Mouse (Mus musculus) left cerebral cortex, postnatal 25 days (tissue): ENCODE measurements around the gene Carhsp1. TPM values are rescaled to one million over a fixed set of nuclear protein-coding genes. Genes with fewer than 3 reads are reported as not detected.

ENCODE experiments used
- DNase-seq, 2 experiments: peaks; one replicate each; pipeline ENCODE4 v3.0.0; 2022; ENCODE audit warnings: low spot score in 2 of 2, mixed read lengths in 1 of 2
- intact Hi-C: fragments of 180-260 bp; cut with DNase I; formaldehyde crosslinking; loops from one replicate; pipeline ENCODE4 v1.15.1; 2025
- total RNA-seq, 2 experiments: library from RNA; stranded (reverse); gene quantifications; 2 replicates each; pipeline ENCODE4 v1.2.3; 2021

Carhsp1 gene
- total RNA-seq = 10 to 100 TPM; 13.2 to 19.4 TPM

DNA sequence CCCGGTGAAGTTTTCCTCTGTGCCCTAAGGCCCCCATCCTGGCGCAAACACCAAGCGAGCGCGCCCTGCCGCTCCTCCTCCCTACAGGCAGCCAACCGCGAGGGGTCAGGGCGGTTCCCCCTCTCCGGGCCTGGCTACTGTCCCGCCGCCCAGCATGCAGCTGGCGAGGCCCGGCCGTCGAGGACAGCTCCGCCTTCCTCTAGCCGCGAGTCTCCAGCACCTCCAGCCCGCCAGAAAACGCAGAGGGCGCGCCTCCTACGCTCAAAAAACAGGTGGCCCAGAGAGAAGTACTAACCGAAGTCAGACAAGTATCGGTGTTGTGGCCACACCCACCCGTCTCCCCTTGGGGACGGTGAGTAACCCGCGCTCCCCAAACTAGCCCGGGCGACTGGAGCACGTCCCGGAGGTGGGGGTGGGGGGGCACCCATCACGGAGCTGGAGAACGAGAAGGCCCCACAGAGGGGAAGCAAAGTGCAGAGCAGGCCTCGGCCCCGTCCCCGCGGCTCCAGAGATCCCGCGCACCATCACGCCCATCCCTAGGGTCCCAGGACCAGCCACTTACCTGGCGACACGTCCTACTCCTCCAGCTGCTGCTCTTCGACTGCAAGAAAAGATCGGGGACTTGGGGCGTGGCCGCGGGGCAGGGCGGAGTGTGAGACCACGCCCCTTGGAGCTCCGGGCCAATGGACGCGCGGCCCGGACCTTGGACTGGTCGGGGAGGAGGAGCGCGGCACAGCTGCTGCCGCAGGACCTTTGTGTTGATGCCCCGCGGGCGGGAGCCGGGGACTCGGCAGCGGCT lies at the start of gene Carhsp1:
Gene Carhsp1, minus strand, starts transcription at position 605 of the 799 bp plus-strand sequence.
- intact Hi-C loops = loop anchor here (1.0 kb wide), 1 partner anchor 177 kb away; no protein-coding TSS in a partner anchor
- DNase-seq = peak; percentile 77 to 83

GRCm38 (mm10) chr16:8720447-8720846 lies 48.5 kb upstream of the Carhsp1 start:
- DNase-seq = no peak
- intact Hi-C loops = no loop called here

DNA sequence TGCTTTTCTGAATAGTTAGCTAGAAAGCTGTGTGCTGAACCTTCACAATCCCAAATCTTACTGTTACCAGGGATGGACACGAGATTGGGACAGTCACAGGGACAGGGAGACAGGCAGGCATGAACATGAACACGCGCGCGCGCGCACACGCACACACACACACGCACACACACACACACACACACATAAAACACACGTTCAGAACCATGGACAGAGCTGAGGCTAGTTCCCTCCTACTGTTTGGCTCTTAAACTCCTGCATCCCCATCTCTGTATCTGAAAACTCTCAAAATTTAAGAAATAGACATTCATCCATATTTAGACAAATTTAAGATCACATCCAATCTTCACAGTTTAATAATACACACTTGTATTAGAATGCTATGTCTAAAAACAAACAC lies 45.8 kb upstream of the Carhsp1 start:
- intact Hi-C loops = no loop called here
- no peak for DNase-seq

DNA sequence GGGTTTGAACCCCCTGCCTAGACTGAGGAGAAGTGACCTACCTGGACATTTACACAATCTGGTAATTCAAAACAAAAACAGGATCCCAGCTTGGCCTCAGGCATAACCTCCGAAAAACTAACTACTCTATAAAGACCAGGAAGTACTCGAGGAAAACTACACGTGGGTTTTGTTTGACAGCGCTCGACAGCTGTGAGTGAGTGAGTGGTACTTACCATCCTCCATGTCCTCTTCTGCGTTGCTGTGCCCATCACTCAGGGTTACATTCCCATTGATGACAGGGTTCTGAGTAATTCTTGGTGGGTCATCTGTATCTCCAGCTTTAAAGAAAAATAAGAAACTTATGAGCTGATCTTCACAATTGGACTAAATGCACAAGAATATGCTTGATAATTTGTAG lies 44.3 kb upstream of the Carhsp1 start:
- intact Hi-C loops = no loop called here
- DNase-seq = no peak

DNA sequence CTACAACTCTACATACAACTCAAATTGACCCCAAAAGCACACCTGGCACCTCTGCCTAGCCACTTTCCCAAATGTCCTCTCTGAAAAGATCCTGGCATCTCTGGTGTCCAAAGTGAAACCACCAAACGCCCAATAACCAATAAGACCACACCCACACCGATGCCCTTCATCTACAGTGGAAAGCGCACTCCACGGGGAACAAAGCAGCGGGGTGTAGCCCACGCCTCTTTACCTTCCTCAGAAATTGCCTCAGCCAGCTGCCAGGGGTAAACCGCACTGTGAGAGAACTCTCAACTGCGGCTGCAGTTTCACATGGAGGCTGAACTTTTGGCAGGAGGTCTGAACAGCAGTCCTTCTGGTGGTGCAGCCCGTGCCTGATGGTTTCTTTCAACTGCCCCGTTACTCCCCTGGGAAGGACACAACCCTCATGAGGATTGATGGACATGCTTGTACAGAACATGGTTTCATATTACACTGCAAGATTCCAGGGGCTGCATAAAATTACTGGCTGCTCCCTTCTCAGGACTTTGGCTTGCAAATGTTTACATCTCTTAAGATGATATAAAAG lies 43.6 kb upstream of the Carhsp1 start:
- intact Hi-C loops = no loop called here
- DNase-seq = no peak

- intact Hi-C loops = no loop called here
These were observed 42.9 kb upstream of the Carhsp1 start for GRCm38 (mm10) chr16:8714851-8715250.

DNA sequence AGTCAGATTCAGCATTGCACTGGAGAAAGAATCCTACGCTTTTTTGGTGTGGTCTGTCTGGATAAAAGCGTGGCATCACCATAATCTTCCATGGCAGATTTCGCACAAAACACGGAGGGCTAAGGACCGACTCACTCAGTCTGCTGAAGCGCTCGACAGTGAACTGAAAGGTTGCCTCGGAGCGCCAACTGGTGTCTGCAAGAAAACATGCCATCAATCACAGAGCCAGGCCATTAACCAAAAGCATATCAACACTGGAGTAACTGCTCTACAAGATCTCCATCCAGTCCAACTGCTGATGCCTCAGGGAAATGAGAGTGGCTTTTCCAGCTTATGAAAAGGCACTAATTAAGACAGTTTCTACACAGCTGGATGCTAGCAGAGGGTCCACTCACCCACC lies 40.0 kb upstream of the Carhsp1 start:
- DNase-seq = no peak
- intact Hi-C loops = loop anchor here (2.0 kb wide), 1 partner anchor 57 kb away; no protein-coding TSS in a partner anchor

More at GRCm38 (mm10) chr16:8714851-8715250, 42.9 kb upstream of the Carhsp1 start:
- no peak for DNase-seq

- no peak for DNase-seq
- intact Hi-C loops = no loop called here
These were observed 28.6 kb upstream of the Carhsp1 start for GRCm38 (mm10) chr16:8700586-8700985.

DNA sequence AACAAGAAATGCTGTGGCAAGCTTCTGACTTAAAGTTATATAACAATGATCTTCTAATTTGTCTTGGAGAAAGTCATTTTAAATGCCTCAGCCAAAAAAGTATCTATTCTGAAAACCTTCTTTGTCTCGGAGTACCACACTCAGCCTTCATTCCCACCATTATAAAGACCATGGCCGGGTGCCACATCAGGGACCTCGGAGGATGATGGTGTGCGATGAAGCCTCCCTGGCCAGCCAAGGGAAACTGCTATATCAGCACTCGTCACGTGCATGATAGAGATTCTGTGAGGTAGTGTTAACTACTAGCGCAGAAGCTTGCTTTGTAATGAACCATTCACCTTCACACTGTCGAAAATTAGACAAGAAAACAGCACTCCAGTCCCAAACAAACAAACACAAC lies 27.6 kb upstream of the Carhsp1 start:
- no peak for DNase-seq
- intact Hi-C loops = no loop called here

GRCm38 (mm10) chr16:8691206-8691605 lies 19.3 kb upstream of the Carhsp1 start:
- intact Hi-C loops = no loop called here
- DNase-seq = no peak

DNA sequence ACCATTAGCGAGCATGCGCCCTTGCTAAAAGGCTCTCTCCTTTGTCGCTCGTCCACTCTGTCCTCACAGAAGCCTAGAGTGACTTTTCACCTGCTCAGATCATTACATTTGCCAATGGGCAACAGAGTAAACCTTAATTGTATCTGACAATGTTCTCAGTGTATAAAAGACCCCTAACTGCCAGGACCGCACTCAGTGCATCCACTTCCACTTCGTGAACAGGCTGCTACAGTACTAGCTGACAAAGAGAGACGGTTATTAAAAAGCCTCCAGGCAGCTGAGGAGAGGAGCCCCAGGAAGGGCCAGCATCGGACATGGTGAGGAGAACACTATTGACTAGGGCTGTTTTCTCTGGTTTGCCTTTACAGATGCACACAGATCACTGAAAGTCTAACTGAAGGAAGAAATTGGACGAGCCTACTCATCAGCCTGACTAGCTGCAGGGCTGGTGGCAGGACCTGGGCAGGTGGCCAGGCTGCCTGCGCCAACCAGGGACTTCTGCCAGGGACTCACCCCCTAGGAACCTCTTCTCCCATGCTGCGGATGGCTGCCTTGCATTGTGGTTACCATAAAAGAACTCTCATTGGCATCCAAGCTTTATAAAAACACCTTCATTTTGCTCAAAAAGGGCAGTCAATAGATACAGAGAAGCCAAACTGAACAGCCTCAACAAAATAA lies 18.2 kb upstream of the Carhsp1 start:
- intact Hi-C loops = loop anchor here (10.0 kb wide), 1 partner anchor 145 kb away; the partner anchor contains the start of gene 1810013L24Rik
- peak; percentile 40 to 44 for DNase-seq

DNA sequence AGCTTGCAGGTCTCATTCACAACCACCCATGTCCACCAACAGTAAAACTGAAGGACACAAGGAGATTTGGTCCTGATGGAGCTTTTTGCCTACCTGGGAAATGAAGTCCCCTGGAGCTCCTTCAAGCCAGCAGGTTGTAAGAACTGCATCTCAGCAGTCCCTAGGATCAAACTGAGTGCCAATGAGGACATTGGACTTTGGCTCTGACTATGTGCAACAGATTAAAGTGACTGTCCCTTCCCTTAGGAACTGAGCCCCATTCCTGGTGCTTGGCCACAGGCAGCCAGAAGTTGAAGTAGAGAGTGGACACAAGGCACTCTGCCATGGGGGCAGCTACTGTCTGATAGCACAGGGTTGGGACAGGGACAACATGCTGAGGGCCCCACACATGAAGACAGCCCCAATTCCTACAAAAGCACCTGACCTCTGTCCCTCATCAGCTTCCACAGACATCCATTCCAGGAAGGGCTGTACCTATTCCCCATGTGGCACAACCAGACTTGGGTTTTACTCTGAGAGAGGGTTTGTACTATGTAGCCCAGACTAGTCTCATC lies 15.7 kb upstream of the Carhsp1 start:
- intact Hi-C loops = loop anchor here (10.0 kb wide), 1 partner anchor 147 kb away; the partner anchor contains the start of gene 1810013L24Rik
- DNase-seq = no peak

- no peak for DNase-seq
- intact Hi-C loops = loop anchor here (1.0 to 10.0 kb wide), 3 partner anchors 82 to 182 kb away; partner anchors contain the start of gene 1810013L24Rik
These were observed 15.0 kb upstream of the Carhsp1 start for GRCm38 (mm10) chr16:8686871-8687535.

DNA sequence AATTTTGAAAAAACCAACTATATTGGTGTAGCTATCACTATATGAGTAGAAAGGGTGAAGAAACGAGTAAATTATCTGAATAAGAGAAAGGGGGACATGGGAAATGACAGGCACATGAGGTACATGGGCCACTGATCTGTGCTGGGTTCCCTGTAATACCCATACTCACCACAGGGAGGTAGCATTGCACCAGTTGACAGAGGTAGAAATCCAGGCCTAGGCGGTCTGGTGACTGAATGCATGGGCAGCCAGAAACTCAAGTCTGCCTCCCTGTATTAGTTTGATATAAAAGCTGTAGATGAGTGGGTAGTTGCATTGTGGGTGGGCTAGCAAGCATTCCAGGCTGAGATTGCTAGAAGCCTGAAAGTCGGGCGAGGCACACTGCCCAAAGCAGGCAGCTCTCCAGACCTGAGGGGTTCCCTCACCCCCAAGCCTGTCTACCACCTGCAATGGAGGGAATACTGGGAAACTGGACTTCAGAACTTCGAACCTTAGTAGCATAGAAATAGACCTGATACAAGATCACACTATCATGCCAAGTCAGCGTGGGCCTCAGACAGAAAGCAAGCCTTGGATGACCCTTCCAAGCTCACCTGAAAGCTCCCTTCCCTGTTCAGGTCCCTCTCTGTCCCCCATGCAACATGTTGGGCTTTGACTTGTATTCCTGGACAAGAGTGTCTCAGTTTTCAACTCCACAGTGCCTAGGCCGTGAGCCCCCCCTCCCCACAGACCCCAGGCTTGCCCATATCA lies 14.3 kb upstream of the Carhsp1 start:
- intact Hi-C loops = loop anchor here (1.0 to 10.0 kb wide), 3 partner anchors 83 to 183 kb away; partner anchors contain the start of gene 1810013L24Rik

DNA sequence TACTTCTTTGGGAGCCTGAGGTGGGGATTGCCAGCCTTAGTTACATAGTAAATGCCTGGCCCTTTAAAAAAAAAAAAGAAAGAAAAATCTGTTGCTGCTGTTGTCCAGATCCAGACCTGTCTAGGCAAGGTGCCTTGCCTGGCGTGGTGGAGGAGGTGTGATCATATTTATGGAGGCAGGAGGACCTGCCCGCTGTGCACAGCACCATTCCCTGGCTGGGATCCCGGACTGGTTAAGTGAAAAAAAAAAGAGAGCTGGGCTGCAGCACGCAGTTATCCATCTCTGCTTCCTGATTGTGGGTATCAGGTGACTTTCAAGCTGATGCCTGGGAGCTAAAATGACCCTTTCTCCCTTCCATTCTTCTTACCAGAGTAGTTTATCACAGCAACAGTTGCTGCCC lies 13.1 kb upstream of the Carhsp1 start:
- no peak for DNase-seq
- intact Hi-C loops = loop anchor here (10.0 kb wide), 1 partner anchor 150 kb away; the partner anchor contains the start of gene 1810013L24Rik

More for the DNA sequence above, 14.3 kb upstream of the Carhsp1 start:
- DNase-seq = peak; percentile 76 to 85

- intact Hi-C loops = loop anchor here (10.0 kb wide), 1 partner anchor 154 kb away; the partner anchor contains the start of gene 1810013L24Rik
- no peak for DNase-seq
These were observed 8.5 kb upstream of the Carhsp1 start, which contains the start of gene Gm5767 for GRCm38 (mm10) chr16:8680470-8680869. TSS of gene Gm5767 (plus strand) at chr16:8680770.

GRCm38 (mm10) chr16:8679780-8680179 lies 7.8 kb upstream of the Carhsp1 start:
- DNase-seq = no peak
- intact Hi-C loops = loop anchor here (10.0 kb wide), 1 partner anchor 155 kb away; the partner anchor contains the start of gene 1810013L24Rik

DNA sequence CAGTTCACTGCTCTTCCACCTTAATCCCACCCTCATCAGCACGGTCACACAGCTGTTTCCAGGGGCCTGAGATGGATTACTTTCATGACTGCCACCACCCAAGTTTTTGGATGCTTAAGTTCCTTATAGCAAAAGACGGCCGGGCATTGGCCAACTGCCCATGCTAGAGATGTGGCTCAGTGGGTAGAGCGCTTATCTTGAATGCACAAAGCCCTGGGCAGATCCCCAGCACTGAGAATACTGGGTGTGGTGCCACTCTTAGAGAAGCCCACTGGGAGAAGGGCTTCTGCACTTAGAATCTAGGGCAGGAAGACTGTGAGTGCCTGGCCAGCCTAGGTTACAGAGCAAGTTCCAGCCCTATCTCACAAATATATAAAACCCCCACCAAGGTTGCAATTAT lies 6.7 kb upstream of the Carhsp1 start:
- intact Hi-C loops = no loop called here
- no peak for DNase-seq
